Mouse (Mus musculus) brain, embryonic 14.5 days (tissue): ENCODE results near the gene Usp29.

Experiments used
- CTCF ChIP-seq: fragments of 200-500 bp; IDR thresholded peaks from 2 replicates; pipeline ENCODE4 v1.5.1; 2012; ENCODE audit warnings: inconsistent platforms, mild to moderate bottlenecking, moderate library complexity, borderline replicate concordance; ENCODE audit not compliant: insufficient read depth, insufficient read length; ENCODE audit errors: extremely low read depth
- POLR2A ChIP-seq: fragments of 200-500 bp; IDR thresholded peaks from 2 replicates; pipeline ENCODE4 v1.6.1; 2012; ENCODE audit warnings: mild to moderate bottlenecking, inconsistent platforms, borderline replicate concordance; ENCODE audit not compliant: poor library complexity, insufficient read depth, insufficient read length, severe bottlenecking; ENCODE audit errors: extremely low read depth

GRCm38 (mm10) chr7:6709396-6709795 lies 21.0 kb upstream of the Usp29 start:
- TF ChIP-seq CTCF, result no peak
- no peak for TF ChIP-seq POLR2A
